Mouse (Mus musculus) left cerebral cortex, adult 9 months (tissue): Measurements from ENCODE around the gene Glis3.
A peak's percentile ranks its signal among the peaks of the same experiment; 100 is the strongest.

Experiments used
- DNase-seq, 2 experiments: peaks; one replicate each; pipeline ENCODE4 v3.0.0; 2022; ENCODE audit warnings: low spot score in 2 of 2

Glis3 gene

GRCm38 (mm10) chr19:28246186-28246585 lies 433.7 kb downstream of the Glis3 start:
- no peak for DNase-seq

DNA sequence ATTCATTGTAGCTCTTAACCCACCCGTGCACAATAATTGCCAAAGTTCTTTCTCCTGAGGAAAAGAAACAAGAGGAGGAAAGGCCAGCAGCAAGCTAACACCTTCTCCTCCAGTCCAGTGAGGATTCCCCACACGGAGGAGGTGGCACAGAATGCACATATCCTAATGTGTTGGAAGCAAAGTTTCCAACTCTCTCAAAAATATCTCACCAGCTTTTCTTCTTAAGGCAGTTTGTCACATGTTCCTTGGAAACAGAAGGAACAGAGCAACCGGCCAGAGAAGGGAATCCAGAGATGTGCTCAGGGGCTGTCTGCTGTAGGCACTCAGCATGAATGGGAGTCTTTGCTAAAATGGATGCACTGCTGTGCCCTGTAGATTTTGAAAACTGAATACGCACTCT lies 441.8 kb downstream of the Glis3 start:
- DNase-seq: peak in 1 of 2 experiments; percentile 7

DNA sequence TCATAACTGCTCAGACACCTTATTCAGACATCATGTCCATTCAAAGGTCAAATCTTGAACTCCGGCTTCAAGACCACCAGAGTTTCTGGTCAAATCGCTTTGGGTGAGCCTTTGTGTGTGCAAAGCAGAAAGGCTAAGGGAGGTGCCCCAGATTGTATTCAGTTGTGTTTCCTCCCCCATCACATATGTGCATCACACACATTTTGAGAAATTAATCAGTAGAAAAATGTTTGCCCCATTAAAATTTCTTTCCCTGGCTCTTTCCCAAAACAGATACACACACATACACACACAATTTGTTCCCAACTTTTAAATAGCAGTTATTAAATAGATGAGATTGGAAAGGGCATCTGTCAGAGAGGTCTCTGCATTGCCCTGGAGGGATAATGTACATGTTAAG lies 442.3 kb downstream of the Glis3 start:
- no peak for DNase-seq

- no peak for DNase-seq
Measured at GRCm38 (mm10) chr19:28235571-28235970, 444.3 kb downstream of the Glis3 start.

DNA sequence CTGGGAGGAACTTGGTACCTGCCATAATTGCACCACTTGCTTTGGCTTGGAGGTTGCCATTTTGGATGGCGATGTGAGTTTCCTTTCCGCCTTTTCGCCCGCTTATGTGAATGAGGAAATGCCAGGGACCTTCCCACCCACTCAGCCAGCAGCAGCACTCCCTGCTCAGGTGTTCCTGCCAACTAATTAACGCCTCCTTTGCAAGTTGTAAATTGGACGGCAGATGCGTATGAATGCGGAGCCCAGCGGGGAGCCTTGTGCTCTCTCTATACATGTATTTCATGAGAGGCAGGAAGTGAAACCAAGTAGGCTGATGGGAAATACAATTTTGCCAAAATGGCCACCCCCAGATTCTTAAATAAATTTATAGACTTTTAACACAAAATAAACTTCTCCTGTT lies 444.8 kb downstream of the Glis3 start:
- DNase-seq: peak in 1 of 2 experiments; percentile 25

GRCm38 (mm10) chr19:28234676-28235075 lies 445.2 kb downstream of the Glis3 start:
- DNase-seq: no peak

- DNase-seq: no peak
Measured at GRCm38 (mm10) chr19:28231511-28231910, 448.4 kb downstream of the Glis3 start.

GRCm38 (mm10) chr19:28227526-28227925 lies 452.4 kb downstream of the Glis3 start:
- no peak for DNase-seq

DNA sequence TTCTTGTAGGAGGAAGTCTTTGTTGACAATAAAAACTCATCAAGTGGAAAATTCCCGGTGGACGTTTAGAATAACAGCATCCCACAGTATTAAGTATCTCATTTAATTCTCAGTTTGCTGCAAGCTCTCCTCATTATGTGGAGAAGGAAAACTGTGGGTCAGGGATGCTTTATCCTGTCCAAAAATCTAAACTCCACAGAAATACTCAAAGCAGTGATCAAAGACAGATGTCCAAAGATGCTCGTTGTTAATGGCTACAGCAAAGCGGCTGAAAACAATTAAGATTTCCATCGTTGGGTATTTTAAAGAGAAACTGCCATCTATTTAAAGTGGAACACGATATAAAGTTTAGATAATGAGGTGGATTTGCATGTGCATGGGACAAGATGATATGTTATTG lies 454.2 kb downstream of the Glis3 start:
- DNase-seq: no peak

DNA sequence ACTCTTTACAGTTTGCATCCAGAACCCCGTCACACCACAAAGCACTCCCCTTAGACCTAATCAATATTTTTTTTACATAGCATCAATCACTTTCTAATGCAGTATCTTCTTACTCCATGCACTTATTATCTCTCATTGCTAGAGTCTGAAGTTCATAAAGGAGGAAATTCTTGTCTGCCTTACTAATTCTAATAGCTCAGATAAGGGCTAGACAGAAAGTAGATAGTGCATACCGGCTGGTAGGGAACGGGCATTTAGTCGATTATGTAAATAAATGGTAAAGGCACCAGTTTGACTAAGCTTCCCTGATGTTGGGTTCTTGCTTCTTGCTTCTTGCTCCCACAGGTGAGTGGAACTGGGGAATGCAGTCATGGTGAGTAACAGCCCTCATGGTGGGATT lies 468.2 kb downstream of the Glis3 start:
- DNase-seq: no peak
